Mouse (Mus musculus) small intestine, adult 10 weeks (tissue): ENCODE data around the gene Olfr1418. TPM values are rescaled to one million over a fixed set of nuclear protein-coding genes. Genes with fewer than 3 reads are reported as not detected.

Experiments
- polyA plus RNA-seq: library from polyadenylated mRNA; stranded (reverse); fragments of 350-450 nt; fragmentation: Illumina TruSeq; extraction: RNeasy Lipid Tissue Mini Kit (QIAGEN cat#74804); gene quantifications from one replicate; pipeline ENCODE4 v1.2.3, GENCODE M21; 2014; ENCODE audit warnings: low replicate concordance

Olfr1418 gene
- not detected for polyA plus RNA-seq

GRCm38 (mm10) chr19:11860966-11861365 is at the start of gene Olfr1418:
TSS of gene Olfr1418 (minus strand) at chr19:11861066.

GRCm38 (mm10) chr19:11886265-11886664 is 25.4 kb upstream of the Olfr1418 start, which contains the start of gene Olfr1420:
TSS of gene Olfr1420 (plus strand) at chr19:11886565.

GRCm38 (mm10) chr19:11875006-11875405 is 14.1 kb upstream of the Olfr1418 start, which contains the start of gene Olfr1419:
TSS of gene Olfr1419 (minus strand) at chr19:11875106.

GRCm38 (mm10) chr19:11839119-11839518 is 21.7 kb downstream of the Olfr1418 start, which contains the start of gene Olfr1417:
TSS of gene Olfr1417 (minus strand) at chr19:11839219.

GRCm38 (mm10) chr19:11819143-11819700 is 41.6 kb downstream of the Olfr1418 start, which contains the start of gene Stx3:
TSS of gene Stx3 (minus strand) at chr19:11819403.

Other genes with a start within 250 kb of the Olfr1418 start
- not detected for gene Ms4a2, start 237.3 kb downstream of the Olfr1418 start, polyA plus RNA-seq
- not detected for gene Ms4a3, start 220.2 kb downstream of the Olfr1418 start, polyA plus RNA-seq
- not detected for gene Oosp2, start 200.5 kb downstream of the Olfr1418 start, polyA plus RNA-seq
- gene Oosp1, start 169.9 kb downstream of the Olfr1418 start, polyA plus RNA-seq: 0.63 TPM
- not detected for gene Oosp3, start 164.0 kb downstream of the Olfr1418 start, polyA plus RNA-seq
- 0.45 TPM for gene Gif, start 113.5 kb downstream of the Olfr1418 start, polyA plus RNA-seq
- 25.3 TPM for gene Mrpl16, start 90.7 kb downstream of the Olfr1418 start, polyA plus RNA-seq
- gene Stx3, start 41.7 kb downstream of the Olfr1418 start, polyA plus RNA-seq: 129 TPM
- gene Olfr1417, start 21.8 kb downstream of the Olfr1418 start, polyA plus RNA-seq: not detected
- not detected for gene Olfr1419, start 14.0 kb upstream of the Olfr1418 start, polyA plus RNA-seq
- not detected for gene Olfr1420, start 25.5 kb upstream of the Olfr1418 start, polyA plus RNA-seq
- 34.9 TPM for gene Patl1, start 51.3 kb upstream of the Olfr1418 start, polyA plus RNA-seq
- 27.3 TPM for gene Osbp, start 104.9 kb upstream of the Olfr1418 start, polyA plus RNA-seq
- not detected for gene Olfr1423, start 180.3 kb upstream of the Olfr1418 start, polyA plus RNA-seq
- gene Olfr1424, start 201.6 kb upstream of the Olfr1418 start, polyA plus RNA-seq: not detected
- gene Olfr1425, start 216.7 kb upstream of the Olfr1418 start, polyA plus RNA-seq: not detected
- not detected for gene Olfr1426, start 230.9 kb upstream of the Olfr1418 start, polyA plus RNA-seq
- not detected for gene Olfr1427, start 242.3 kb upstream of the Olfr1418 start, polyA plus RNA-seq